Mouse (Mus musculus) right cerebral cortex, adult 18-20 months (tissue): Measurements from ENCODE around the gene Tmem108.

Source experiments
- DNase-seq: peaks from one replicate; pipeline ENCODE4 v3.0.0; 2022; ENCODE audit warnings: mixed read lengths

Gene Tmem108

DNA sequence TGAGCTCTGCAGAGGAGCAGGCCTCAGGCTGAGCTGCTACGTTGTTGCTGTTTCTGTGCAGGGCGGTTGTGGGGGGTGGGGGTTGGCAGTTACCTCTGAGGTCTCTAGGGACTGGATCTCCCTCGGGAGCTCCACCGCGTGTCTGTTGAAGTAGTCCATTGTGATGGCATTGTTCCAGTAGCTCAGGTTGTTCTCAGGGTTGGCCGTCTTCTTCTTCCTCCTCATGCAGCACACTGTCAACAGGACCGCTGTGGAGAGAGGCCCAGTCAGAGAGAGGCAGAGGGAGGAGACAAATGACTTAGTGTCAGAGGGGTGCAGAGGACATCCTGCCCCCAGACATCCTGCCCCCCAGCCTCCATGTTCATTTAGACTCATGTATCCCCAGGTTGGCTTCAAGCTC is 272.5 kb downstream of the Tmem108 start:
- DNase-seq: no peak

DNA sequence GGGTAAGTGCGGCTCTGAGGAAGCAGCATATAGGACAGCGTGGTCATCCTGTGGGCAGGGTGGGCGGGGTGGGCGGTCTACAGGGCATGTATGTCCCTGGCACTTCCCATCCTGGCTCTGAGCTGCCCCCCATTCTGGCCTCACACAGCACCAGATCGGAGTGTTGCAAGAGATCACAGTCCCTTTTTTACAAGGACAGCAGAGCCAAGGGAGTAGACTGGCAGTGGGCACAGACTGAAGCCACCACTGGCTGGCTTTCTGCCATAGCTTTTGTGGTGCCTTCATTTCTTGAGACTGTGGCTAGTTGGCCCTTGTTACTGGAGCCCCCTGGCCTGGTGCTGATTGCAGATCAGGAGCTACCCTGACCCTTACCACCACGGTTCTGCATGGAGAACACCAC is 275.4 kb downstream of the Tmem108 start:
- no peak for DNase-seq

- no peak for DNase-seq
These were observed 276.0 kb downstream of the Tmem108 start for GRCm38 (mm10) chr9:103485606-103486005.

DNA sequence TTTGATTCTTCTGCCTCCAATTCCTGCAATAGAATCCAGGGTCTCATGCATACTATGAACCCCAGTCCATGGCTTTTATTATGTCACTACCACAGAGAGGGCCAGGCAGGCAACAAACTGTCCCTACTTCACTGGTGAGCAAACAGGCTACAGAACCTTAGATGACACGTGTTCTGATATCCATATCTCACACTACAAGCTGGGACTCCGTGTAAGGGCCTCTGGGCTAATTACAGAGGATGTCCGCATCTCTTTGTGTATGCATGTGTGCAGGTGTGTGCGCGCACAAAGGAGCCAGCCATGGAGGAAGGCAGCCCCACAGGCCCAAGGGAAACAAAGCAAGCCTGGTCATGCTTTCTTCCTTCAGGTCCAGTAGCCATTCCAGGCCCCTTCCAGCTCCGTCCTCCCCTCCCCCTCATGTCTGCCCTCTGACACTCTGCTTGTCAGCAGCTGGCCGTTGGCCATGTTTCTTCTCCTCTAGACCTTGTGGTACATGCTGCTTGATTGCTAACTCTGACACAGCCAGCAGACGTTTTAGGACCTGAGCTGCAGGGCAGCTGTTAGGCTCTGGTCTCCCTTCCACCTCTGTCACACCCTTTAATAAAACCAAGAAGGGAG is 280.9 kb downstream of the Tmem108 start:
- no peak for DNase-seq

- no peak for DNase-seq
These were observed 281.5 kb downstream of the Tmem108 start, which contains the start of gene Bfsp2 for GRCm38 (mm10) chr9:103480044-103480576. Bfsp2 (minus strand) TSS chr9:103480420.

DNA sequence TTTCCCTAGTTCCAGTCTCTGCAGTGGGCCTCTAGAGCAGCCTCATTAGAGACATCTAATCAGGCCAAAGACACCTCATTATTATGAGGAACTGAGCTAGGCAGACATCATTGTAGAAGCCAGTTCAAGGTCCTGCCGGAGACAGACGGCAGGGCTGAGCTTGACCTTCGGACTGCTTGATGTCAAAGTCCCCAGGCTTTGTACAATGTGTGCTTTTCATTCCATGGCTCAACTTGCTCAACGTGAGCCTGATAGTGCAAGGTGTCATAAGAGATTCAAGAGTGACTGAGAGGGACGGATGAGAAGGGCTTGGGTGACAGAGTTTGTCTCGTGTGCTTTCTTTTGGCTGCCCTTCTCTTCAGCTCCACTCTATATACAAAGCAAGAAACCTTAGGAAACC is 286.2 kb downstream of the Tmem108 start:
- no peak for DNase-seq

GRCm38 (mm10) chr9:103473915-103474688 is 287.5 kb downstream of the Tmem108 start:
- DNase-seq: no peak

DNA sequence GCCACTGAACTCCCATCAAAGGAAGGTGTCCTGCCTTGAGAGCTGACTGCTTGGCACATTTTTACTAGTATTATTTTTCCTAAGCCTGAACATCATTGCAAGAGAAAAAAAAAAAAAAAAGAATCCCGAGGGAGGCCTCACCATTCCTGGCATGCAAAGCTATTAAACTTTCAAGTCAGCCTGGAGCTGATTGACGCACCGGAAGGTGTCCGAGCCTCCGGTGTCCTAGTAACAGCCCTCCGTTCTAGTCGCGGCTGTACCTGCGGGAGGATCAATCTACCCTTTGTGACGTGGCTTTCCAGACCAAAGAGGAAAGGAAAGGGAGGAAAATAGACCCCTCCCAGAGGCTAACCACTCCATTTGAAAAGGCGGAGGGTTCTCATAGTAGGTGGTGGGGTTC is 289.9 kb downstream of the Tmem108 start:
- no peak for DNase-seq

- no peak for DNase-seq
These were observed 292.1 kb downstream of the Tmem108 start for GRCm38 (mm10) chr9:103469516-103469915.

DNA sequence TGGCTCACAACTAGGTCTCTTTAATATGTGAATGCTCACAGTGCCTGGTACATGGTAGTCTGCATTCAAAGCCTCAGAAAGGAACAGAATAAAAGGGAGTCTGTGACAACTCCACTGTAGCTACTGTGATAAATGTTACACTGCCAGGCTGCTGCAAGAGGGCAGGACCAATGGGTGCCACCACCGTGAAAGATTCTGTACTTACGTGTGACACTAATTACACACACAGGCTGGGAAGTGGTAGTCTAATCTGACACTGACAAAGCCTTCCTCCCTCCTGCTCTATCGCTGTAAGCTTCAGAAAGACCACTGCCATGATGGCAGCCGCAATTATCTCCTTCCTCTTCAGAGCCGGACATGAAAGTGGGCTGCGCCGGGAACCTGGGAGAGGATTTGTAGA is 292.7 kb downstream of the Tmem108 start:
- DNase-seq: no peak

GRCm38 (mm10) chr9:103465711-103466220 is 295.9 kb downstream of the Tmem108 start:
- DNase-seq: no peak

DNA sequence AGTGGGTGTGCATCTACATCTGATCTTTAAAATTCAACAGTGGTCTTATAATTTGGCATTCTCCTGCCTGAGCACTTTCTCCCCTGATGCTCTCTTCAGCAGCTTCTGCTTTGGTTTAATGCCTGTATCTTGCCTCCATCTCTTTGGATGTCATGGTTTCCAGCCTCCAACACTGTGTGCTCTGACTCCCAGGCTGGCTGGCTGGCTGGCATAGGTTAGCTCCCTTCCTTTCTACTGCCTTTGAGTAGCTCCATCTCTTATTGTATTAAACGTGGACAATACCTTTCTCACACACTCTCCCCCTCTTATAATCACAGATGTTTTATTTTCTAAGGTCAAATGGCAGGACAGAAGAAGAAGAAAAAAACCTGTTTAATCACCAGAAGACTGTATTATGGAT is 296.3 kb downstream of the Tmem108 start:
- no peak for DNase-seq

DNA sequence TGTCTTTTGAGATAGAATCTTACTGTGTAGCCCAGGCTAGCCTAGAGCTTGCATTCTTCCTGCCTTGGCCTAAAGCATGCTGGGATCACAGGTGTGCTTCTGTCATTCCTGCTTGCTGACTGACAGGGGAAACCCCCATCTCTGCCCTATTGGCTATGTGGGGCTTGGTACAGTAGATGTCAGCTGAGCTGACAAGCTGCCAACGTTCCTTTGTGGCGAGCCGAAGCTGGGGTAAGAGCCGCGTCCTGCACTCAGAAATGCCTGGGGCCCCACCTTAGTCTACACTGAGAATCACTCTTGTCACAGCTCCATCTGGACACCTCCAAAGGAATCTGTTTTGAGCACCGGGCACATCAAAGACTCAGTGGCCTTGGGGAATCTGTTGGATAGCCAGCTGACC is 297.8 kb downstream of the Tmem108 start:
- no peak for DNase-seq

DNA sequence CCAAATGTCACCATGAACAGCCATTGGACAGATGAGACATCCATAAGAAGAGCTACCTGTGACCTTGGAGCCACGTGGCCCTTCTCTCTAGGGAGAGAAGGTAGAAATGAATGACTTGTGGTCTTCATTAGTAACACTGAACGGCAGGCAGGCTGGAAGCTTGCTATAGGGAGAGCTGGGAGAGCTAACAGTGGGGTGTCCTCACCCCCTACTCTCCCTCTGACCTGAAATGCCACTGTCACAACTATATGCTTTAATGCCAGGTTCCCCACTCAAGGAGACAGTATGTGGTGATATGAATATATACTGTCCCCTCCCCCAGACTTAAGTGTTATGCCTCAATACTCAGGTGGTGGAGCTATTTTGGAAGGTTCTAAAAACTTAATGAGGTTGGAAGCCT is 301.8 kb downstream of the Tmem108 start:
- DNase-seq: no peak

DNA sequence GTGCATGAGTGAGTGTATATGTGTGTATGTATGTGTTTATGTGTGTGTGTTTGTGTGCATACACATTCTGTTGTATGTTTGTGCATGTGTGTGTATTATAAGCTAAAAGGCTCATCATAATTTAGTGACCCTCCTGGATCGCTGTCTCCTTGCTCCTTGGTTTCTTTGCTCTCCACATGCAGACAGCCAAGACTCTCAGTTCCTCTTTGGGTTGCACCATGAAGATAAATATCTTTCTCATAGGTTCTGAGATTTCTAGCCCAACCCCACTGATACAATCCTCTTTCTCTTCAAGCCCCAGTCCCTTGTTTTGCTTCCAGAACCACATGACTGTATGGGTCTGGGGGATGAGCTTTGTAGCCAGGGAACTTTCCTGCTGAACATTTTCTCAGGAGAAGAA is 302.3 kb downstream of the Tmem108 start:
- DNase-seq: no peak

DNA sequence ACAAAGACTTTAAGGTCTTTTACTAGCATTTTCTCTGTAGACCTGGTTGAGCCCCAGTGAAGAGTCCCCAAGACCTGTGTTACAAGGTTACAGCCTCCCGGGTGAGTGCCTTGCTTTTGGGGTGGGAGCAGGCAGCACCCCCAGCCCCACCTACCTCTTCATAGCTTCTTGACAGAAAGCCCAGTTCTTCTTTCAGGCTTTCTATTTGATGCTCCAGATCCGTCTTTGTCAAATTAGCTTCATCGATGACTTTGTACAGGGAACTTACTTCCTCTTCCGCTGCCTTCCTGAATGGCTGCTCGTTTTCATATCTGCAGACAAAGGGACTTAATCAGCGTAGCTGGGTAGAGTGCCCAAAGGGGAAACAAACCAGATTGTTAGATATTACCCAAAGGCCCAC is 312.0 kb downstream of the Tmem108 start:
- DNase-seq: no peak

- no peak for DNase-seq
These were observed 312.5 kb downstream of the Tmem108 start for GRCm38 (mm10) chr9:103449092-103449491.

- no peak for DNase-seq
These were observed 317.0 kb downstream of the Tmem108 start for GRCm38 (mm10) chr9:103444656-103445055.

DNA sequence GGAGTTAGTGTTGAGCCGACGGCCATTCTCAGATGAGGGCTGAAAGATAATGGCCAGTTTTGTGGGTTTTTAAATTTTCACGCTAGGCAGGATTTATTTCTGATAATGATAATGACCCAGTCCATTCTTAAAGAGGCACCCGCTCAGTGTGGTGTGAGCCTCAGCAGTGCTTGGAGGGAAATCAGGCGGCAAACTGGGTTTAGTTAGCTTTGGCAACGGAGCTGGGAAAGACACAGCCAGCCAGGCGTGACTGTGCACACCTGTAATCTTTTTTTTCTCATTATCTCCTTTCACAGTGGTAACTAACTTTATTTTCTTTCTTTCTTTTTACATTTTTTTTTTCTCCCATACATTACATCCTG is 317.8 kb downstream of the Tmem108 start:
- DNase-seq: no peak

DNA sequence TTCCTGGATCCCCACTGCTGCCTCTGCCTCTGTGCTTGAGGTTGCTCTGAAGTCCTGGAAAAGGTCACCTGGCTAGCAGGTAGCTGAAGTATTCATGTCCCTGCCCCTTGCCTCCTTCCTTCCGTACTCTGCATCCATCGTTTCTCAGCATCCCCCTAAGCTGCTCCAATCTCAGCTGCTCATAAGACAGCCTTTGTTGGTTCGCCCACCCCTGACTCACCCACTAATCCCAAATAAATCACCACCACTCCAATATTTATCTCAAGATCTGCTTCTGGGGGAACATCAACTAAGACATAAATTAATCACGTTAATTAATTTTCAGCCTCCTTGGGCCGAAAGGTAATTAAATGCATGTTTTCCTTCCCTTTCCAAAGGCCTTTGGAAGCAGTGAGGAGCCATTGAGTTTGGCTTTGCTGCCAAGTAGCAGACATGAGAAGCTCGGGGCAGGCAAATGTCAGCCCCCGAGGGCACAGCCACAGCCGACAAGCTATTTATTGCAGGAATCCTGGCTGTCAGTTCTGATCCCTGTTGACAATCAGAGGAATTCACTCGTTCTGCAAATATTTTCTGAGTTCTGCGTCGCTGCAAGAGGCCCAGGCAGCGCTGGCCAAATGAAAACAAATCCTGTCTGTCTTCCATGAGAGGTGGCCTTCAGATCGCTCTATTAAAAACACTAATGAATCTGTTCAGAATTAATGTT is 318.4 kb downstream of the Tmem108 start:
- no peak for DNase-seq

GRCm38 (mm10) chr9:103440597-103440996 is 321.0 kb downstream of the Tmem108 start:
- no peak for DNase-seq

DNA sequence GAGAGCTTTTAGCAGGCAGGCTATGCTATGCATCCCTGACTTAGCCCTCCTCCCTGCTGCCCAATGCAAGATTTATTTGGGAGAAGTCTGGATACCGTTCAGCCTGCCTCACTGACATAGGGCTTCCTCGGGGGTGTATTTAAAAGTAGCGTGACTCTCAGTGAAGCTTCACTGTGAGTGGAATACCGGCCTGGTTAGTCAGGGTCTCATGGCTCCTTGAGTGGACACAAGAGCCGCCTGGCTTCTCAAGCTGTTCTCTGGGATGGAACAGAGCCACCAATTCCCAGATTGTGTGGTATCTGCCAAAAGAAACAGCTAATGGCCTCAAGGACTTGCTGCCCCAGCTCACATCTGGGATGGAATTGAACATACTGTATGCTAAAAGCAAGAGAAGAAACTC is 324.5 kb downstream of the Tmem108 start:
- no peak for DNase-seq

GRCm38 (mm10) chr9:103434116-103434515 is 327.5 kb downstream of the Tmem108 start:
- no peak for DNase-seq
